Mouse (Mus musculus) c-Kit-positive CD71-positive TER-119-positive erythroid progenitor cells, embryonic 14.5 days (primary cell): ENCODE measurements around the gene BC051665.
A peak's percentile ranks its signal among the peaks of the same experiment; 100 is the strongest.

ENCODE experiments used
- DNase-seq: peaks from one replicate; pipeline ENCODE4 v3.0.0-alpha.2; 2013; ENCODE audit warnings: low spot score

The BC051665 gene

GRCm38 (mm10) chr13:60743381-60744077 lies 42.6 kb downstream of the BC051665 start:
- DNase-seq = peak; percentile 82

DNA sequence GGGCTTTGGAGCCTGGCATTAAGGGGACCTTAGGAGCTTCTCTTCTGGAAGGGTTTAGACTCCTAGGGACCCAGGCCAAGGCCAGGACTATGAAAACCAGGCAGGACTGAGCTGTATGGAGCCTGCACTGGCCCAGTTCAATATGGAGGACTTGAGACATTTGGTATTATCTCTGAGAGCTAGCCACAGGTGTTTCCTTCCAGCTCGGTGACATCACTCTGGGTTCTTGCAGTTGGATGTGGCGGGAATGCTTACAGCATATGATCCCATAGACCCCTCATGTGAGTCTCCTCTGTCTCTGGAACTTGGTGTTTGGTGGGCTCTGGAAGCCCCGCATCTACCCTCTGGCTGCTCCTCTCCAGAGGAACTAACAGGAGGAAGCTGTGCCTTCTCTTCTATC lies 43.6 kb downstream of the BC051665 start:
- DNase-seq = no peak

DNA sequence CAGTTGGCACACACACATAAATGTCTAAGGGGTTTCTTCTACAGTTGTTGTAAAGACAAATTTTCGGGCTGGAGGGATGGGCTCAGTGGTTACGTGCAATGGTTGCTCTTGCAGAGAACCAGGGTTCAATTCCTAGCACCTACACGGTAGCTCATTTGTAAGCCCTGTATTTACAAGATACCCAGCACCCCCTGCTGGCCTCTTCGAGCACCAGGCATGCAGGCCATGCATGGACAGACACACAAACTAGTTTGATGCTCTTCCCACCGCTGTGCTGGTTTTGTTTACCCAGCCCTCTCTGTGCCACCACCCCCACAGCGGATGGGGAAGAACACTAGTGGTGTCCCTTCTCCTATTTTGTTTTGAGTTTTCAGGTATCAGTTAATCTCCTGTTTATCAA lies 45.9 kb downstream of the BC051665 start:
- no peak for DNase-seq

DNA sequence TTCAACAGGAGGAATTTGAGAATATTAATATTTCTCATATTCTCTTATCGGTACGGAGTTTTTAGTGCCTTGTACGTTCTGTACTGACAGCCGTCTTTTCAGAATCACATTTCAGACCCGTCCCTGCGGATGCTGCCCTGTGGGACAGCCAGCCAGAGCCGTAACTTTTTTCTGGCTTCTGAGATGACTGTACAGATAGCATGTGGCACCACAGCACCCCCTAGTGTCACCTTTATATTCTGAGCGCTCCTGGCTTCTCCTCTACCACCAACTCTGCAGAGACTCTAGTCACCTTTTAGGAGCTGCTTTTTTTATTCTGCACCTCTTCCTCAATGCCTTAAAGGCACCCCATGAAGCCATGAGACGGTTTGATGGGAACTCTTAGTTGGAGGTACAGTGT lies 47.7 kb downstream of the BC051665 start:
- peak; percentile 78 for DNase-seq

DNA sequence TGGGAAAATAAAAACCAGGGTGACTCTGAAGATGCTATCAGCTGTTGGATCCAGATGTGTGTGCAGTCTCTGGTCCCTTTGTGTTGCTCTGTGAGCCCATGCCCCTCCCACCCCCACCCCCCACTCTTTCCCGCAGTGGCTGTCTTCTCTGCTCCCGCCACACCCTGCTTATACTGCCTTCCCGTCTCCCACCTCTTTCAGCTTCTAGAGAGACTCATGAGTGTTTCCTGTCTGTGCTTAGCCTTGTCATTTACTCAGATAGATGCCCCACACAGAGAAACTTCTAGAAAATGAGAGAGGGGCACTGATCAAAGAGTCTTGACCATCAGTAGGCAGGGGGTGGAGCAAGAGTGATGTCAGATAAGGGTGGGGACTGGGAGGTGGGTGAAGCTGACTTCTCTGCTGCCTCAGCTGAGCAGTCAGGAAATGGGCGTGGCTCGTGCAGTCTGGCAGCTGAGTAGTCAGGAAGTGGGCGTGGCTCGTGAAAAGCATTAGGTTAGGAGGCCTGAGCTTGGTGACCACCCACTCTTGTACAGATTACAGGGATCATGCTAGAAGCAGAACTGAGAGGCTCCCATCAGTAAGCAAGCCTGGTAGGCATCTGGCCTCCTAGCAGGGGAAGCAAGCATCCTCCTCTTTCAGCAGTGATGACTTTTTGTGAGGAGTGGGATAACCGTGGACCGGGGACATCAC lies 48.4 kb downstream of the BC051665 start:
- peak; percentile 70 for DNase-seq

DNA sequence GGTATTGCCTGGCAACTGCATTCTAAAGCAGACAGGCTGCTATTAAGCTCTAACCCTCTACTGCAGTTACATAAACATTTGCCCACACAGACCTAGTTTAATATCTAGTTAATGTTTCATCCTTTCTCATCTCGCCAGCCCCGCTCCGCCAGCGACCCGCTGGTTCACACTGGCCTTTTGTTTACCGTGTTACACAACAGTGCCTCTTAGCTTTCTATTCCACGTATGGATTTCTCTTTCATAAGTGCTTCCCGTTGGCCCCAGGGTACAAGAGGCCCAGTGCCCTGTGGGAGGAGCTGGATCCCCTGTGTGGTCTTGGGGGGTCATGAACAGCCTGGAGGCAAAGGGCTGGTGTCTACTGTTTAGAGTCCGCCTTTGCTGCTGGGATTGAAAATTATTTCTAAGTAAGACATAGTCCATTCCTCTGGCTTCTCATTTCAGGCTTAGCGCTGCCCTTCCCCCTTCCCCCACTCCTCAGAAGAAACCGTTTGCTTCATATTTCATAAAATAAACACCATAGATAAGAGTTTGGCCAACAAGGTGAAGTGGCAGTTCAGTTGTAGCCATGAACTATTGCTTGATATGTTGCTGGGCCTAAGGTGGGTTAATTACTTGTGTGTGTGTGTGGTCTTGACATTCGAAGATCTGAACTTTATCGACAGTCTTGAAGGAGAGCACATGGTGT lies 49.6 kb downstream of the BC051665 start:
- no peak for DNase-seq

GRCm38 (mm10) chr13:60735306-60735705 lies 50.9 kb downstream of the BC051665 start:
- DNase-seq = no peak
